Mouse (Mus musculus) liver, embryonic 13.5 days (tissue): ENCODE measurements around the gene Gm29133. TPM values are rescaled to one million over a fixed set of nuclear protein-coding genes. Genes with fewer than 3 reads are reported as not detected.

Source experiments
- ATAC-seq: fragments of 200-750 bp; cut with Nextera tagmentation; 2 replicates; pipeline ENCODE4 v1.8.0; 2017; ENCODE audit warnings: low read depth, mild to moderate bottlenecking, moderate number of reproducible peaks, moderate library complexity
- DNase-seq: peaks from one replicate; pipeline ENCODE4 v3.0.0; 2022
- H3K27ac ChIP-seq: fragments of 300-500 bp; sonication (generic); 2 replicates; pipeline ENCODE4 v1.5.1; 2015; ENCODE audit warnings: moderate library complexity, mild to moderate bottlenecking, inconsistent platforms
- H3K27me3 ChIP-seq: fragments of 300-500 bp; sonication (generic); 2 replicates; pipeline ENCODE4 v1.6.1; 2015; ENCODE audit warnings: mild to moderate bottlenecking, inconsistent platforms
- H3K36me3 ChIP-seq: fragments of 300-500 bp; sonication (generic); 2 replicates; pipeline ENCODE4 v1.6.1; 2015; ENCODE audit warnings: mild to moderate bottlenecking, inconsistent platforms
- H3K4me1 ChIP-seq: fragments of 300-500 bp; sonication (generic); replicated peaks from 2 replicates; pipeline ENCODE4 v1.6.1; 2015; ENCODE audit warnings: inconsistent platforms
- H3K4me2 ChIP-seq: fragments of 300-500 bp; sonication (generic); 2 replicates; pipeline ENCODE4 v1.6.1; 2015; ENCODE audit warnings: inconsistent platforms, mild to moderate bottlenecking, moderate library complexity
- H3K4me3 ChIP-seq: fragments of 300-500 bp; sonication (generic); replicated peaks from 2 replicates; pipeline ENCODE4 v1.5.1; 2015; ENCODE audit warnings: mild to moderate bottlenecking, inconsistent platforms
- H3K9ac ChIP-seq: fragments of 300-500 bp; sonication (generic); 2 replicates; pipeline ENCODE4 v1.6.1; 2015; ENCODE audit warnings: mild to moderate bottlenecking, inconsistent platforms
- H3K9me3 ChIP-seq: fragments of 300-500 bp; sonication (generic); replicated peaks from 2 replicates; pipeline ENCODE4 v1.6.1; 2016; ENCODE audit warnings: inconsistent platforms
- WGBS: fragments of 180-500 bp; shearing (Covaris S2); methylation state at CpG from one replicate; pipeline ENCODE4 v1.1.7; 2015; ENCODE audit not compliant: insufficient replicate concordance; 5-methylcytosine and 5-hydroxymethylcytosine counted together
- polyA plus RNA-seq: library from polyadenylated mRNA; unstranded; fragments of >200 nt; fragmentation: Nextera tagmentation; extraction: Ambion mirVana; gene quantifications from 2 replicates; pipeline ENCODE4 v1.2.1, GENCODE M21; 2015

Gm29133 gene
- polyA plus RNA-seq, result not detected in 2 replicates

GRCm38 (mm10) chr3:75747897-75748296, at the start of gene Gm29133:
TSS of gene Gm29133 (plus strand) at chr3:75748197.
- Histone ChIP-seq H3K4me1 (no peaks in the 10 kb centered on the region), H3K36me3 (no peaks in the 10 kb centered on the region), H3K27ac (no peak within 1 kb of the TSS), H3K27me3 (no peaks in the 10 kb centered on the region), H3K9me3 (no peaks in the 10 kb centered on the region), H3K9ac (no peak within 1 kb of the TSS), H3K4me2 (no peak within 1 kb of the TSS), H3K4me3 (no peak within 1 kb of the TSS)
- WGBS, result 47% methylated on average over 5 of the region's 5 CpGs
- ATAC-seq, result no peak
- no peak for DNase-seq

- no peak overlapping the region for H3K27ac ChIP-seq
- H3K36me3 ChIP-seq, result no peaks in the 10 kb centered on the region
- DNase-seq (no peak), ATAC-seq (no peak)
- no peak overlapping the region for H3K9ac ChIP-seq
- no peak overlapping the region for H3K4me3 ChIP-seq
- no peaks in the 10 kb centered on the region for H3K4me1 ChIP-seq
- WGBS, result 60% methylated on average over 3 of the region's 3 CpGs
- no peak overlapping the region for H3K4me2 ChIP-seq
- no peaks in the 10 kb centered on the region for H3K27me3 ChIP-seq
- H3K9me3 ChIP-seq, result no peaks in the 10 kb centered on the region
Measured at GRCm38 (mm10) chr3:75699088-75699487, 48.9 kb upstream of the Gm29133 start.

- WGBS, result 62% methylated on average over 3 of the region's 3 CpGs
- no peak overlapping the region for H3K9ac ChIP-seq
- ATAC-seq, result no peak
Measured at GRCm38 (mm10) chr3:75701336-75701735, 46.7 kb upstream of the Gm29133 start.

GRCm38 (mm10) chr3:75706536-75706935, 41.5 kb upstream of the Gm29133 start:
- no peak for DNase-seq
- H3K9me3 ChIP-seq, result no peaks in the 10 kb centered on the region
- H3K4me1 ChIP-seq, result no peaks in the 10 kb centered on the region
- H3K4me3 ChIP-seq, result no peak overlapping the region
- no peak overlapping the region for H3K27ac ChIP-seq
- no peaks in the 10 kb centered on the region for H3K27me3 ChIP-seq
- no peak for ATAC-seq
- H3K4me2 ChIP-seq, result no peak overlapping the region
- H3K9ac ChIP-seq, result no peak overlapping the region
- no peaks in the 10 kb centered on the region for H3K36me3 ChIP-seq
- 53% methylated on average over 3 of the region's 3 CpGs for WGBS

More at GRCm38 (mm10) chr3:75701336-75701735, 46.7 kb upstream of the Gm29133 start:
- Histone ChIP-seq H3K4me2 (no peak overlapping the region), H3K27ac (no peak overlapping the region), H3K36me3 (no peaks in the 10 kb centered on the region), H3K27me3 (no peaks in the 10 kb centered on the region), H3K4me1 (no peaks in the 10 kb centered on the region), H3K4me3 (no peak overlapping the region), H3K9me3 (no peaks in the 10 kb centered on the region)
- DNase-seq, result no peak

- WGBS, result 48% methylated on average over 3 of the region's 3 CpGs
- no peaks in the 10 kb centered on the region for H3K27me3 ChIP-seq
- no peaks in the 10 kb centered on the region for H3K9me3 ChIP-seq
- ATAC-seq (no peak), DNase-seq (no peak)
- H3K4me3 ChIP-seq, result no peak overlapping the region
- H3K36me3 ChIP-seq, result no peaks in the 10 kb centered on the region
- H3K4me1 ChIP-seq, result no peaks in the 10 kb centered on the region
- no peak overlapping the region for H3K4me2 ChIP-seq
- H3K9ac ChIP-seq, result no peak overlapping the region
- no peak overlapping the region for H3K27ac ChIP-seq
Measured at GRCm38 (mm10) chr3:75713678-75714295, 34.2 kb upstream of the Gm29133 start.

- ATAC-seq, result no peak
- Histone ChIP-seq H3K4me3 (no peak overlapping the region), H3K9ac (no peak overlapping the region), H3K4me1 (no peaks in the 10 kb centered on the region), H3K9me3 (no peaks in the 10 kb centered on the region), H3K27ac (no peak overlapping the region), H3K36me3 (no peaks in the 10 kb centered on the region), H3K27me3 (no peaks in the 10 kb centered on the region), H3K4me2 (no peak overlapping the region)
- no peak for DNase-seq
- WGBS, result 20% methylated on average over 2 of the region's 2 CpGs
Measured at GRCm38 (mm10) chr3:75720663-75721062, 27.3 kb upstream of the Gm29133 start.

- Histone ChIP-seq H3K36me3 (no peaks in the 10 kb centered on the region), H3K27me3 (no peaks in the 10 kb centered on the region), H3K4me3 (no peak overlapping the region), H3K4me2 (no peak overlapping the region), H3K4me1 (no peaks in the 10 kb centered on the region), H3K9ac (no peak overlapping the region), H3K9me3 (no peaks in the 10 kb centered on the region), H3K27ac (no peak overlapping the region)
- ATAC-seq (no peak), DNase-seq (no peak)
- 47% methylated on average over 3 of the region's 3 CpGs for WGBS
Measured at GRCm38 (mm10) chr3:75730982-75731600, 16.9 kb upstream of the Gm29133 start.

- Histone ChIP-seq H3K4me1 (no peaks in the 10 kb centered on the region), H3K36me3 (no peaks in the 10 kb centered on the region), H3K4me2 (no peak overlapping the region), H3K9me3 (no peaks in the 10 kb centered on the region), H3K27me3 (no peaks in the 10 kb centered on the region), H3K4me3 (no peak overlapping the region), H3K9ac (no peak overlapping the region), H3K27ac (no peak overlapping the region)
- no peak for ATAC-seq
- no peak for DNase-seq
- WGBS, result 45% methylated on average over 4 of the region's 4 CpGs
Measured at GRCm38 (mm10) chr3:75743664-75744437, 4.1 kb upstream of the Gm29133 start.

- Histone ChIP-seq H3K4me2 (no peak overlapping the region), H3K9ac (no peak overlapping the region), H3K27ac (no peak overlapping the region), H3K27me3 (no peaks in the 10 kb centered on the region), H3K4me3 (no peak overlapping the region), H3K9me3 (no peaks in the 10 kb centered on the region), H3K4me1 (no peaks in the 10 kb centered on the region), H3K36me3 (no peaks in the 10 kb centered on the region)
- WGBS, result 38% methylated on average over 2 of the region's 2 CpGs
- DNase-seq (no peak), ATAC-seq (no peak)
Measured at GRCm38 (mm10) chr3:75745343-75745742, 2.7 kb upstream of the Gm29133 start.

GRCm38 (mm10) chr3:75763351-75763750, 15.4 kb downstream of the Gm29133 start:
- Histone ChIP-seq H3K9ac (no peak overlapping the region), H3K36me3 (no peaks in the 10 kb centered on the region), H3K4me2 (no peak overlapping the region), H3K9me3 (no peaks in the 10 kb centered on the region), H3K27me3 (no peaks in the 10 kb centered on the region), H3K4me1 (no peaks in the 10 kb centered on the region), H3K4me3 (no peak overlapping the region), H3K27ac (no peak overlapping the region)
- 37% methylated on average over 2 of the region's 2 CpGs for WGBS
- ATAC-seq (no peak), DNase-seq (no peak)

- Histone ChIP-seq H3K9ac (no peak overlapping the region), H3K27me3 (no peaks in the 10 kb centered on the region), H3K36me3 (no peaks in the 10 kb centered on the region), H3K9me3 (no peaks in the 10 kb centered on the region), H3K27ac (no peak overlapping the region), H3K4me1 (no peaks in the 10 kb centered on the region), H3K4me3 (no peak overlapping the region), H3K4me2 (no peak overlapping the region)
- WGBS, result 74% methylated on average over 2 of the region's 2 CpGs
- ATAC-seq, result no peak
- DNase-seq, result no peak
Measured at GRCm38 (mm10) chr3:75774253-75774652, 26.3 kb downstream of the Gm29133 start.
